ENCODE assay signal across 20 mouse cellular contexts in the genomic region with DNA sequence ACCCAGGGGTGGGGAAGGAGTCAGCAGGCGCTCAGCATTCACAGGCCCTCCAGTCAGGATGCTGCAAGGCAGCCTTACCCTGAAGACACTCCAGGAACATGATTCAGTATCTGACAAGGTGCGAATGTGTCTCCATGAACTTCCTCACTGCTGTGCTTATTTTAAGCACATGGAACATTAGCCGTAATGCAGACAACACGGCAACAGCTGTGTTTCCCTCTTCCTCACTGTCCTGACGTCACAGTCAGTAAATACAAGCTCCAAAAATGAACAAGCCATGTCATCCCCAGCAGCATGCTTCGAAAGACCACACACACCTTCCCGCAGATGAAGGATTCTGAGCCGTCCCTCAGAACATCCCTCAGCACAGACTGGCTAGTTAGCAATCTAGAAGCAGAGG. TPM values are rescaled to one million over a fixed set of nuclear protein-coding genes. Genes with fewer than 3 reads are reported as not detected.
DNase-seq lines count a peak whose midpoint lies in the region; ATAC-seq lines count a peak whose summit lies in the region.
"Had no signal": no experiment of that assay in that cellular context is flagged by ENCODE, and none has a peak within 500 bp of the region (broad histone marks: within the 10 kb centered on the region; RNA-seq: fewer than 3 reads in every experiment).

No protein-coding gene starts in this region.

- intact Hi-C loops in gastrocnemius, postnatal 36 days (cut with DNase I): no loop called here
- intact Hi-C loops in left cerebral cortex, postnatal 36 days (cut with DNase I): no loop called here

- DNase-seq in gastrocnemius, adult 18-20 months (ENCODE audit: low spot score): peak; percentile 68
- no peak for DNase-seq in gastrocnemius, postnatal 36 days
- peak; percentile 71 to 72 for DNase-seq in right cerebral cortex, adult 2 months (ENCODE audit: low spot score in 2 of 2)
- no peak for DNase-seq in right cerebral cortex, postnatal 4 days
- peak; percentile 52 to 55 for DNase-seq in left cerebral cortex, postnatal 36 days (ENCODE audit: low spot score in 2 of 2)
- DNase-seq in adrenal gland, postnatal 10 days: no peak
- no peak for DNase-seq in cerebellum, adult 18-20 months
- DNase-seq: adrenal gland, postnatal 25 days; cerebellum, adult 2 months; cerebellum, postnatal 36 days; heart, adult 18-20 months; heart, postnatal 36 days; kidney, postnatal 36 days; liver; thymus, adult 2 months had no signal

- ATAC-seq in granulocyte monocyte progenitor cell, adult 5-6 weeks (replicated peaks; ENCODE audit: poor library complexity, severe bottlenecking): no peak
- ATAC-seq: activated CD4-positive, CD25-positive, alpha-beta regulatory T cell, adult 4 months; intestine, embryonic 15.5 days; midbrain, embryonic 15.5 days had no signal

RNA-seq across cellular contexts. Expression of a gene that starts 47.8 kb away (rescaled TPM):
- total RNA-seq in gastrocnemius, adult 18-20 months (2021): 10 to 100 TPM; 44.2 to 58.9 TPM
- 10 to 100 TPM; 44.2 to 47.3 TPM for total RNA-seq in gastrocnemius, postnatal 36 days (2021)
- 100 to 1,000 TPM; 177 to 194 TPM for total RNA-seq in left cerebral cortex, postnatal 36 days (2021)
- total RNA-seq in granulocyte monocyte progenitor cell, adult 5-6 weeks (2014; fragmentation: Nextera tagmentation): not detected in 2 replicates
- total RNA-seq in granulocyte monocyte progenitor cell, adult 5-6 weeks (2017): not detected in 2 replicates
- 10 to 100 TPM; 27.2 to 48.2 TPM for total RNA-seq in adrenal gland, postnatal 10 days (2021)
- total RNA-seq: megakaryocyte-erythroid progenitor cell, adult 5-6 weeks had no signal

Comparison
In these comparisons a context has a peak if more than half of its experiments do, and no peak if none do; other contexts are left out.
1. DNase-seq: peak in gastrocnemius, adult 18-20 months (single experiment), right cerebral cortex, adult 2 months (2 of 2) and left cerebral cortex, postnatal 36 days (2 of 2); none in gastrocnemius, postnatal 36 days (0 of 2), right cerebral cortex, postnatal 4 days (single experiment), adrenal gland, postnatal 10 days (single experiment) and cerebellum, adult 18-20 months (0 of 2).
2. RNA of a gene that starts 47.8 kb away (total RNA-seq): 177 to 194 TPM in left cerebral cortex, postnatal 36 days, 44.2 to 58.9 TPM in gastrocnemius, adult 18-20 months, 27.2 to 48.2 TPM in adrenal gland, postnatal 10 days and 44.2 to 47.3 TPM in gastrocnemius, postnatal 36 days; not detected in granulocyte monocyte progenitor cell, adult 5-6 weeks; every median in the first group is over 10 times any median in the second.